Mouse (Mus musculus): ENCODE data around the gene Dcun1d4. TPM values are rescaled to one million over a fixed set of nuclear protein-coding genes. Genes with fewer than 3 reads are reported as not detected.

Gene Dcun1d4
- total and polyA plus RNA-seq, 2 experiments from 2014 or later = 25.1 to 40.8 TPM

DNA sequence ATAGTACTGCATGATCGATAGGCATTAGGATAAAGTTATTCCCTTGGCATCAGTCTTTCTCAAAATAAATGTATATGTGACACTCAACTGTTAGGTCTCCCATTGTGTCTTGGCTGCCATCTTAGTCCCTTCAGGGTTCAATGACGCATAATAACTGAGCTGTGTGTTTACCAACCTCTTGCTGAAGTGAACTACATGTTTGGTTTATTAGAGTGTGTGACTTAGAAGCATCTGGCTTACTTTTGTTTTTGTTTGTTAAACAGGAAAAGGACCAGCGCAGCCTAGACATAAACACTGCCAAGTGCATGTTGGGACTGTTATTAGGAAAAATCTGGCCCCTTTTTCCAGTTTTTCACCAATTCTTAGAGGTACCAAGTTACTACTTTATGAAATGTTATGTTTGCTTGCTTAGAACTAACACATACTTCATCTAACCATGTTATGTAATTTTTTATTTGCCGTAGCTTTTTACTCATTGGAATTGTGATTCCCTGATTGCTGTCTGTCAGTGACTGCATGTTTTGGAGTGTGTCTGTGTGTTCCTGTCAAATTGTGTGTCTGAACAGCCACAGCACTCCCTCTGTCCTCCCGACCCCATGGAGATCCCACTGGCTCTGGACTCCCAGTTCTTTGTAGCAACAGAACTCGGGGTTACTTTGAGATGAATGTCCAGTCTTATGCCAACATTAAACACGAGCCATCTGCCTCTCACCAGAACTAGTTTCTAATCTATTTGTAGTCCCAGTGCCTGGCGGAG lies 74.5 kb downstream of the Dcun1d4 start:
- Histone ChIP-seq H3K36me3 (ENCODE audit: insufficient read depth, low read length) (peaks cover 22% of the 10 kb centered on the region; the same call in 1 of the 2 replicates), H3K9me3 (ENCODE audit: low read length) (no peaks in the 10 kb centered on the region), H3K4me1 (ENCODE audit: insufficient read depth, low read length) (peaks cover 6% of the 10 kb centered on the region; the same call in 1 of the 2 replicates), H3K27me3 (ENCODE audit: insufficient read depth, low read length) (no peaks in the 10 kb centered on the region), H3K4me3 (ENCODE audit: low read length) (no peak overlapping the region), H3K4me2 (ENCODE audit: low read depth, low read length) (no peak overlapping the region), H3K27ac (no peak overlapping the region), H3K9ac (replicated peaks; ENCODE audit: low read length) (no peak overlapping the region)
- ATAC-seq = no peak
- TF ChIP-seq CTCF (IDR thresholded peaks at IDR 0.05; ENCODE audit: low read depth) = no peak
- no peak for DNase-seq (ENCODE audit: low spot score)
- WGBS = 67% methylated on average over 8 of the region's 8 CpGs

- H3K4me3 ChIP-seq (ENCODE audit: low read length) = no peak overlapping the region
- H3K27me3 ChIP-seq (ENCODE audit: insufficient read depth, low read length) = no peaks in the 10 kb centered on the region
- DNase-seq (ENCODE audit: low spot score) (no peak), ATAC-seq (no peak)
- H3K9ac ChIP-seq (replicated peaks; ENCODE audit: low read length) = no peak overlapping the region
- no peaks in the 10 kb centered on the region for H3K9me3 ChIP-seq (ENCODE audit: low read length)
- H3K36me3 ChIP-seq (ENCODE audit: insufficient read depth, low read length) = peaks cover 22% of the 10 kb centered on the region; the same call in 1 of the 2 replicates
- no peak overlapping the region for H3K4me2 ChIP-seq (ENCODE audit: low read depth, low read length)
- peaks cover 6% of the 10 kb centered on the region; the same call in 1 of the 2 replicates for H3K4me1 ChIP-seq (ENCODE audit: insufficient read depth, low read length)
- 75% methylated on average over 12 of the region's 12 CpGs for WGBS
- H3K27ac ChIP-seq = no peak overlapping the region
- no peak for TF ChIP-seq CTCF (IDR thresholded peaks at IDR 0.05; ENCODE audit: low read depth)
Measured at GRCm38 (mm10) chr5:73556733-73557425, 76.1 kb downstream of the Dcun1d4 start.

GRCm38 (mm10) chr5:73558756-73559155 lies 78.0 kb downstream of the Dcun1d4 start:
- H3K4me2 ChIP-seq (ENCODE audit: low read depth, low read length) = no peak overlapping the region
- H3K27ac ChIP-seq = no peak overlapping the region
- 89% methylated on average over 6 of the region's 6 CpGs for WGBS
- H3K9ac ChIP-seq (replicated peaks; ENCODE audit: low read length) = no peak overlapping the region
- no peaks in the 10 kb centered on the region for H3K9me3 ChIP-seq (ENCODE audit: low read length)
- no peak for DNase-seq (ENCODE audit: low spot score)
- peaks cover 16% of the 10 kb centered on the region; the same call in 1 of the 2 replicates for H3K36me3 ChIP-seq (ENCODE audit: insufficient read depth, low read length)
- H3K4me1 ChIP-seq (ENCODE audit: insufficient read depth, low read length) = peaks cover 6% of the 10 kb centered on the region; the same call in 1 of the 2 replicates
- H3K27me3 ChIP-seq (ENCODE audit: insufficient read depth, low read length) = no peaks in the 10 kb centered on the region
- TF ChIP-seq CTCF (IDR thresholded peaks at IDR 0.05; ENCODE audit: low read depth) = no peak
- no peak overlapping the region for H3K4me3 ChIP-seq (ENCODE audit: low read length)
- no peak for ATAC-seq

- no peaks in the 10 kb centered on the region for H3K9me3 ChIP-seq (ENCODE audit: low read length)
Measured at GRCm38 (mm10) chr5:73564038-73564437, 83.2 kb downstream of the Dcun1d4 start.

GRCm38 (mm10) chr5:73566119-73566518 lies 85.3 kb downstream of the Dcun1d4 start:
- ATAC-seq = no peak
- 75% methylated on average over 5 of the region's 5 CpGs for WGBS

More at GRCm38 (mm10) chr5:73564038-73564437, 83.2 kb downstream of the Dcun1d4 start:
- H3K4me1 ChIP-seq (ENCODE audit: insufficient read depth, low read length) = no peaks in the 10 kb centered on the region
- no peak overlapping the region for H3K4me2 ChIP-seq (ENCODE audit: low read depth, low read length)
- no peak overlapping the region for H3K27ac ChIP-seq
- no peak for TF ChIP-seq CTCF (IDR thresholded peaks at IDR 0.05; ENCODE audit: low read depth)
- peaks cover 4% of the 10 kb centered on the region; the same call in 1 of the 2 replicates for H3K36me3 ChIP-seq (ENCODE audit: insufficient read depth, low read length)
- ATAC-seq = no peak
- H3K9ac ChIP-seq (replicated peaks; ENCODE audit: low read length) = no peak overlapping the region
- no peak overlapping the region for H3K4me3 ChIP-seq (ENCODE audit: low read length)
- no peak for DNase-seq (ENCODE audit: low spot score)
- no peaks in the 10 kb centered on the region for H3K27me3 ChIP-seq (ENCODE audit: insufficient read depth, low read length)
- 83% methylated on average over 6 of the region's 6 CpGs for WGBS

DNA sequence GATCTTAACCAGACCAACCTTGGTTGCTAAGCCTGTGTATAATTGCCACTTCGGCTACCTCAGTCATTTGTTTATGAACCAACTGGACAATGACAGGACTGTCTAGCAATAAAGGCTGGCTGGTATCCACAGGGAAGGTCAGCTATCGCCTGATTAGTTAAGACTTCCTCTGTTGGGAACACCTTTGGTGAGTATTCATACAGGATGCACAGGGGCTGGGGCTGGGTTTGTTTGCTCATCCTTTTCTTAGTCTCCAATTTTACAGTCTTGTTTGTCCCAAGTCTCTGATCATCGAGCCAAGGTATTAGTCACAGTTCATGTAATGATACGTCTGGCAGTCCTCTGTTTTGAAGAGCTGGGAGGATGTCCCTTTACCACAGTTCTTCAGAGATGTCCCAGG lies 86.1 kb downstream of the Dcun1d4 start:
- Histone ChIP-seq H3K27me3 (ENCODE audit: insufficient read depth, low read length) (no peaks in the 10 kb centered on the region), H3K27ac (no peak overlapping the region), H3K36me3 (ENCODE audit: insufficient read depth, low read length) (no peaks in the 10 kb centered on the region), H3K4me3 (ENCODE audit: low read length) (no peak overlapping the region), H3K4me2 (ENCODE audit: low read depth, low read length) (no peak overlapping the region), H3K9ac (replicated peaks; ENCODE audit: low read length) (no peak overlapping the region), H3K4me1 (ENCODE audit: insufficient read depth, low read length) (no peaks in the 10 kb centered on the region), H3K9me3 (ENCODE audit: low read length) (no peaks in the 10 kb centered on the region)
- no peak for DNase-seq (ENCODE audit: low spot score)
- WGBS = 84% methylated on average over 4 of the region's 4 CpGs
- TF ChIP-seq CTCF (IDR thresholded peaks at IDR 0.05; ENCODE audit: low read depth) = no peak
- ATAC-seq = no peak

More at GRCm38 (mm10) chr5:73566119-73566518, 85.3 kb downstream of the Dcun1d4 start:
- H3K36me3 ChIP-seq (ENCODE audit: insufficient read depth, low read length) = no peaks in the 10 kb centered on the region
- H3K27me3 ChIP-seq (ENCODE audit: insufficient read depth, low read length) = no peaks in the 10 kb centered on the region
- no peak overlapping the region for H3K4me3 ChIP-seq (ENCODE audit: low read length)
- H3K27ac ChIP-seq = no peak overlapping the region
- H3K9me3 ChIP-seq (ENCODE audit: low read length) = no peaks in the 10 kb centered on the region
- H3K4me1 ChIP-seq (ENCODE audit: insufficient read depth, low read length) = no peaks in the 10 kb centered on the region
- no peak overlapping the region for H3K4me2 ChIP-seq (ENCODE audit: low read depth, low read length)
- H3K9ac ChIP-seq (replicated peaks; ENCODE audit: low read length) = no peak overlapping the region
- DNase-seq (ENCODE audit: low spot score) = no peak
- TF ChIP-seq CTCF (IDR thresholded peaks at IDR 0.05; ENCODE audit: low read depth) = no peak
